Mouse (Mus musculus) stomach, embryonic 14.5 days (tissue): ENCODE results near the gene Pih1d2. TPM values are rescaled to one million over a fixed set of nuclear protein-coding genes. Genes with fewer than 3 reads are reported as not detected.

Experiments used
- ATAC-seq: fragments of 200-750 bp; cut with Nextera tagmentation; 2 replicates; pipeline ENCODE4 v1.8.0; 2017; ENCODE audit warnings: low read depth, moderate TSS enrichment; ENCODE audit not compliant: insufficient number of reproducible peaks, insufficient read depth, low FRiP score
- H3K27ac ChIP-seq: fragments of 300-500 bp; sonication (generic); 2 replicates; pipeline ENCODE4 v1.5.1; 2014; ENCODE audit warnings: mild to moderate bottlenecking, low read length, moderate library complexity, mixed read lengths
- H3K27me3 ChIP-seq: fragments of 300-500 bp; sonication (generic); 2 replicates; pipeline ENCODE4 v1.6.1; 2014; ENCODE audit warnings: low read length, control low read depth, mixed read lengths; ENCODE audit not compliant: control insufficient read depth, insufficient read depth
- H3K36me3 ChIP-seq: fragments of 300-500 bp; sonication (generic); 2 replicates; pipeline ENCODE4 v1.6.1; 2014; ENCODE audit warnings: mild to moderate bottlenecking, control low read depth, low read length, moderate library complexity, mixed read lengths; ENCODE audit not compliant: control insufficient read depth, insufficient read depth
- H3K4me1 ChIP-seq: fragments of 300-500 bp; sonication (generic); 2 replicates; pipeline ENCODE4 v1.6.1; 2014; ENCODE audit warnings: low read length, control low read depth, mixed read lengths; ENCODE audit not compliant: control insufficient read depth, insufficient read depth
- H3K4me2 ChIP-seq: fragments of 300-500 bp; sonication (generic); replicated peaks from 2 replicates; pipeline ENCODE4 v1.6.1; 2014; ENCODE audit warnings: low read depth, low read length, control low read depth
- H3K4me3 ChIP-seq: fragments of 300-500 bp; sonication (generic); 2 replicates; pipeline ENCODE4 v1.5.1; 2014; ENCODE audit warnings: low read depth, low read length, control low read depth
- H3K9ac ChIP-seq: fragments of 300-500 bp; sonication (generic); replicated peaks from 2 replicates; pipeline ENCODE4 v1.6.1; 2014; ENCODE audit warnings: low read depth, mild to moderate bottlenecking, control low read depth, low read length, moderate library complexity, mixed read lengths
- H3K9me3 ChIP-seq: fragments of 300-500 bp; sonication (generic); 2 replicates; pipeline ENCODE4 v1.6.1; 2016; ENCODE audit warnings: low read depth, low read length, control low read depth; ENCODE audit not compliant: control insufficient read depth
- WGBS: fragments of 180-500 bp; shearing (Covaris S2); extraction: QIAGEN DNeasy Blood & Tissue Kit; methylation state at CpG from one replicate; pipeline ENCODE4 v1.1.7; 2014; 5-methylcytosine and 5-hydroxymethylcytosine counted together
- polyA plus RNA-seq: library from polyadenylated mRNA; unstranded; fragments of >200 nt; fragmentation: Nextera tagmentation; extraction: Ambion mirVana; gene quantifications from 2 replicates; pipeline ENCODE4 v1.2.1, GENCODE M21; 2014

The Pih1d2 gene
- polyA plus RNA-seq, 1 experiment from 2014 or later = 5.4 TPM

DNA sequence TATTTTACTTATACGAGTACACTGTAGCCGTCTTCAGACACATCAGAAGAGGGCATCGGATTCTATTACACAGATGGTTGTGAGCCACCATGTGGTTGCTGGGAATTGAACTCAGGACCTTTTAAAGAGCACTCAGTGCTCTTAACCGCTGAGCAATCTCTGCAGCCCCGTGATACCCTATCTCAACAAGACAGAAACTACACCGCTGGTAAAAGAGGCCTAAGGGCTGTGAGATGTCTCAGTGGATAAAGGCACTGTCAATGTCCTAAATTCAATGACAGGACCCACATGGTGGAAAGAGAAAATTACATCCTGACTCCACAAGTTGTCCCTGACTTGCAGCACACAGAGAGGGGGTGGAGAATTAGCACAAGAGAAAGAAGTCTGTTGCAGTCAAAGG is 49.3 kb downstream of the Pih1d2 start:
- Histone ChIP-seq H3K4me3 (no peak overlapping the region), H3K27me3 (no peaks in the 10 kb centered on the region), H3K4me1 (no peaks in the 10 kb centered on the region), H3K9ac (no peak overlapping the region), H3K27ac (no peak overlapping the region), H3K36me3 (no peaks in the 10 kb centered on the region; the same call in 1 of the 2 replicates), H3K4me2 (no peak overlapping the region), H3K9me3 (no peaks in the 10 kb centered on the region)
- no peak for ATAC-seq
- WGBS = 80% methylated on average over 6 of the region's 6 CpGs

DNA sequence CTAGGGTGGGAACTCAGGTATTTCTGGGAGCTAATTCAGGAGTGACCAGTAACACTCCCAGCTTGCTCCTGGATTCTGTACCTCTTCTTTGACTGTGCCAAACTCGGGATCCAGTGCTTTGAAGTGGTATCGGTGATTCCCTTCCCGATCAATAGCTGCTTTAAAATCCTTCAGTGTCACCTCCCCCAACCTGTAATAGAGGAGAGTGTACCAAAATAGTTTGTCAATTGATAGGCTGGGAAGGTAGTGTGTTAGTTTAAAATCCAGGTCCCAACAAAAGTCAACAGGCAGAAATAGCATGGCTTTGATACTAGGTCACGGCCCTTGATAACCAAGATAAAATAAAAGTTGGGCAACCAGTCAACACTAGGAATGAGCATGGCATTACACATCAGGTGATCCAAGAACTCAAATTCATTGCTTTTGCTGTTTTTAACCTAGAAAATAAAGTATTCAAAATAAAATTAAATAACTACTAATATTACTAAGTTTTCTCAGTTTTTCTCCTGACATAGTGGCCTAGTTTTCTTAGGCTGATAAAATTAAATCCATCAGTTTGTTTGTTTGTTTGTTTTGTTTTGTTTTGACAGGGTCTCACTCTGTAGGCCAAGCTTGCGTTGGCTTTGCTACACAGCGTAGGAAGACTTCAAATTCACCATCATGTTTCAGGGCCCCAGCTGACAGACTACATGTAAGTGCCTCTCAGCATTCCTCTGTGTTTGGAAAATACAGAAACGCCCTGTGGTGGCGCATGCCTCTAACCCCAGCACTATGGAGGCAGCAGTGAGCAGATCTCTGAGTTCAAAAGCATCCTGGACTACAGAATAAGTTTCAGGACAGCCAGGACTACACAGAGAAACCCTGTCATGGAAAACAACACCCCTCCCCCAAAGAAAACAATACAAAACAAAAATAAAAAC is 50.7 kb downstream of the Pih1d2 start:
- Histone ChIP-seq H3K4me1 (no peaks in the 10 kb centered on the region), H3K27me3 (no peaks in the 10 kb centered on the region), H3K27ac (no peak overlapping the region), H3K4me3 (no peak overlapping the region), H3K36me3 (no peaks in the 10 kb centered on the region; the same call in 1 of the 2 replicates), H3K4me2 (no peak overlapping the region), H3K9me3 (no peaks in the 10 kb centered on the region), H3K9ac (no peak overlapping the region)
- no peak for ATAC-seq
- WGBS = 76% methylated on average over 8 of the region's 8 CpGs

DNA sequence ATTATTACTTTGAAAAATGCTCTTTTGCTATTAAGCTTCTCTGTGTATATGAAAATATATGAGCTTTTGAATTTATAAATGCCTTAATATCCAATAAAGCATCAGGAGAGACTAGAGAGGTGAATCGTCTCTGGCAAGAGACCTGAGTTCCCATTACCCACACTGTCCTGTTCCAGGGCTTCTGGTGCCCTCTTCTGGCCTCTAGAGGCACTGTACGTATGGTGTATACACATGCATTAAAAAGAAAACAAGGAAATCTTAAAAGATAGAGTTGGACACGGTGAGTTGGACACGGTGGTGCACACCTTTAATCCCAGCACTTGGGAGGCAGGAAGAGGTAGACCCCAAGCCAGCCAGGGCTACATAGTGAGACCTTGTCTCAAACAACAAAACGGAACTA is 53.6 kb downstream of the Pih1d2 start:
- no peak overlapping the region for H3K27ac ChIP-seq

More for the DNA sequence above, 53.6 kb downstream of the Pih1d2 start:
- Histone ChIP-seq H3K9me3 (no peaks in the 10 kb centered on the region), H3K4me2 (no peak overlapping the region), H3K4me1 (no peaks in the 10 kb centered on the region), H3K9ac (no peak overlapping the region), H3K4me3 (no peak overlapping the region), H3K27me3 (no peaks in the 10 kb centered on the region), H3K36me3 (no peaks in the 10 kb centered on the region; the same call in 1 of the 2 replicates)
- ATAC-seq = no peak
- 33% methylated on average over 5 of the region's 5 CpGs for WGBS

Other genes starting within 250 kb of the Pih1d2 start
- gene Plet1, start 122.8 kb upstream of the Pih1d2 start, polyA plus RNA-seq = 2.4 and 4.8 TPM in 2 replicates
- 96.7 and 99.4 TPM in 2 replicates for gene Pts, start 88.6 kb upstream of the Pih1d2 start, polyA plus RNA-seq
- gene Il18, start 62.5 kb upstream of the Pih1d2 start, polyA plus RNA-seq = 7.9 and 9.1 TPM in 2 replicates
- gene Bco2, start 62.1 kb upstream of the Pih1d2 start, polyA plus RNA-seq = 0.26 and 0.42 TPM in 2 replicates
- not detected in 2 replicates for gene Tex12, start 56.0 kb upstream of the Pih1d2 start, polyA plus RNA-seq
- 295 and 307 TPM in 2 replicates for gene Sdhd, start 13.5 kb upstream of the Pih1d2 start, polyA plus RNA-seq
- 272 and 288 TPM in 2 replicates for gene Timm8b, start 13.4 kb upstream of the Pih1d2 start, polyA plus RNA-seq
- 26.2 and 29.5 TPM in 2 replicates for gene Nkapd1, start 143 bp downstream of the Pih1d2 start, polyA plus RNA-seq
- gene Dlat, start 42.5 kb downstream of the Pih1d2 start, polyA plus RNA-seq = 47.9 and 51.5 TPM in 2 replicates
- 11.4 and 12.7 TPM in 2 replicates for gene Dixdc1, start 122.2 kb downstream of the Pih1d2 start, polyA plus RNA-seq
- 12.3 and 13.0 TPM in 2 replicates for gene 2310030G06Rik, start 129.2 kb downstream of the Pih1d2 start, polyA plus RNA-seq
- 43.7 and 47.9 TPM in 2 replicates for gene Cryab, start 134.0 kb downstream of the Pih1d2 start, polyA plus RNA-seq
- gene Hspb2, start 135.0 kb downstream of the Pih1d2 start, polyA plus RNA-seq = 1.5 and 3.2 TPM in 2 replicates
- gene Fdxacb1, start 150.9 kb downstream of the Pih1d2 start, polyA plus RNA-seq = 13.7 and 14.0 TPM in 2 replicates
- gene Alg9, start 157.7 kb downstream of the Pih1d2 start, polyA plus RNA-seq = 38.9 and 46.1 TPM in 2 replicates
- 34.4 and 37.8 TPM in 2 replicates for gene 1110032A03Rik, start 158.2 kb downstream of the Pih1d2 start, polyA plus RNA-seq
- 73.1 and 77.7 TPM in 2 replicates for gene Ppp2r1b, start 228.0 kb downstream of the Pih1d2 start, polyA plus RNA-seq